Mouse (Mus musculus): Measurements from ENCODE around the gene Tshr. TPM values are rescaled to one million over a fixed set of nuclear protein-coding genes. Genes with fewer than 3 reads are reported as not detected.
"Not testable (repeated sequence)": the region's sequence is repeated elsewhere in the genome, so short reads cannot be mapped to it uniquely, and the experiment has no call there.

Gene Tshr
- total RNA-seq (2014; fragmentation: Nextera tagmentation) (0.97 TPM in 1 of 2 replicates, not detected in the other), total RNA-seq (2017) (0.30 and 1.6 TPM in 2 replicates)

DNA sequence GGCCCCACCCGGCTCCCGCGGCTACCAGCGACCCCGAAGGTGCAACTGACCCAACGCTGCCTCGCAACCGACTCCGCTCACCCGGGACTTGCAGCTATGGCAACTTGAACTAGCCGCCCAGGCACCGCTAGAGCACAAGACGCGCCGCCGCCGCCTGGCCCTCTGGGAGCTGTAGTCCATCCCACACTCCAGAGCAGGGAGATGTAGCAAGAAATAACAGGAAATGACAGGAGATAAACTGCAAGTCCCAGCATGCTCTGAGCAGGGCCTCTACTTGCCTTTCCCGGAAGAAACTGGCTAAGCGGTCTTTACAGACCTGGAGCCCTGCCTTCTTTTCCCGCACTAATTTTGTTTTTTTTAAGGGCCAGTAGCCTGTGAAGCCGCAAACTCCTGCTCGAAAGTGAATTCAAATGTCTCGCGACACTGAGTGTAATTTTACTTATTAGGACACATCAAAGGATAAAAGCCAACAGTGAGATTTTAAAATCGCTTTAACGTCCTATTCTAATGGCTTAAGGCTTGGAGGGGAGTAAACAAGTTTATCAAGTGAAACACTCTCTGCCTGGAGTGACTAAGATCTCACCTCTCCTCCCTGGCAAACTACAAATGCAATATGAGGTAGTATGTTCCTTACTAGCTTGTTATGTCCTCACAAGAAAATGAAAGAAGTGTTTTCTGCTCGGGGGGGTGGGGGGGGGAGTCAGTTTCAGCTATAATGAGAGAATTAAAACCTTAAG lies at the start of gene Tshr, which contains the start of gene Cep128:
Tshr (plus strand) TSS at position 283 of the 737 bp plus-strand sequence.
Cep128 (minus strand) TSS at position 129 of the 737 bp plus-strand sequence.
- peak; percentile 93 for ATAC-seq (replicated peaks; ENCODE audit: poor library complexity, severe bottlenecking)

DNA sequence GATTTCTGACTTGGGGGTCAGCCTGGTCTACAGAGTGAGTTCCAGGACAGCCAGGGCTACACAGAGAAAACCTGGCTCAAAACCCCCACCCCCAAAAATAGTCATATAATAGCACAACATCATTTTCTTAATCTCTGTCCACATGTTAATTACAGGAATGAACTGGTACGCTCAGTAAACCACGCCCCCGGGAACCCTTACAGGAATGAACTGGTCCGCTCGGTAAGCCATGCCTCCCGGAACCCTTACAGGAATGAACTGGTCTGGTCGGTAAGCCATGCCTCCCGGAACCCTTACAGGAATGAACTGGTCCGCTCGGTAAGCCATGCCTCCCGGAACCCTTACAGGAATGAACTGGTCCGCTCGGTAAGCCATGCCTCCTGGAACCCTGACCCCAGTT lies 45.7 kb upstream of the Tshr start:
- not testable (repeated sequence) for ATAC-seq (replicated peaks; ENCODE audit: poor library complexity, severe bottlenecking)

DNA sequence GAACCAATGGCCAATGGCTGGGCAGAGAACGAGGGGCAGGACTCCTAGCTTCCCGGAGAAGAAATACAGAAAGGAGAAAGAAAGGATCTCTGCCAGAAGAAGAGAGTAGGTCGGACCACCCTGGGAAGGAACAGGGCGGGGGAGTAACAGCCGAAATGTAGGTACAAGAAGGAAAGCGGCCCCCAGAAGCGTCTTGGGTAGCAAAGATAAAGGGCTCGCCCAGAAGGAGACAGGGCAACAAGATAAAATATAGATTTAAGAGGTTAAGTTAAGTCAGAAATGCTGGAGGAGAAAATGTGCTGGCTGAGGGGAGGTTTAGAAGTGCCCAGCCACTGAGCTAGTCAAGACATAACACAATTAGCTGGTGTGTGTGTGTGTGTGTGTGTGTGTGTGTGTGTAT lies 30.6 kb upstream of the Tshr start:
- no peak for ATAC-seq (replicated peaks; ENCODE audit: poor library complexity, severe bottlenecking)

DNA sequence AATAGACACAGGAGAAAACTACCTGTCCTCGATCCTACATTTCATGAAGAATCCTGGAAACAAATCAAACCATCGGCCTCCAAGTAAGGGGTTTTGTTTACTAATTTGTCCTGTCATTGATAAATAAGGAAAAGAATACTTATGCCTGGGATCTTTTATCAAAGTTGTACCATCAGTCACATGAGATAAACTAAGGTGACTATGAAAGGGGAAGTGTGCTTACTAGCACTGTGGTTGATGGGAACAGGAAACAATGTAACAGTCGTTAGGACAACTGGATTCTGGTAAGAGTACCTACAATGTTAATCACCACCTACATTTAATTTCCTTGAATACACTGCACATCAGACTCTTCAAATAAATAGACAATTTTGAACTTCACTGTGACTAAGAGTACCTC lies 15.2 kb upstream of the Tshr start:
- ATAC-seq (replicated peaks; ENCODE audit: poor library complexity, severe bottlenecking), result peak; percentile 83

- ATAC-seq (replicated peaks; ENCODE audit: poor library complexity, severe bottlenecking), result peak; percentile 86
Observed at GRCm38 (mm10) chr12:91383516-91384264, 673 bp upstream of the Tshr start.

- peak; percentile 95 for ATAC-seq (replicated peaks; ENCODE audit: poor library complexity, severe bottlenecking)
Observed at GRCm38 (mm10) chr12:91400232-91401048, 16.1 kb downstream of the Tshr start.

GRCm38 (mm10) chr12:91401049-91401352 lies 16.6 kb downstream of the Tshr start:
- ATAC-seq (replicated peaks; ENCODE audit: poor library complexity, severe bottlenecking), result no peak; the same call in 1 of the 2 replicates

GRCm38 (mm10) chr12:91410306-91410705 lies 25.9 kb downstream of the Tshr start:
- ATAC-seq (replicated peaks; ENCODE audit: poor library complexity, severe bottlenecking), result peak; percentile 42; the same call in 1 of the 2 replicates

DNA sequence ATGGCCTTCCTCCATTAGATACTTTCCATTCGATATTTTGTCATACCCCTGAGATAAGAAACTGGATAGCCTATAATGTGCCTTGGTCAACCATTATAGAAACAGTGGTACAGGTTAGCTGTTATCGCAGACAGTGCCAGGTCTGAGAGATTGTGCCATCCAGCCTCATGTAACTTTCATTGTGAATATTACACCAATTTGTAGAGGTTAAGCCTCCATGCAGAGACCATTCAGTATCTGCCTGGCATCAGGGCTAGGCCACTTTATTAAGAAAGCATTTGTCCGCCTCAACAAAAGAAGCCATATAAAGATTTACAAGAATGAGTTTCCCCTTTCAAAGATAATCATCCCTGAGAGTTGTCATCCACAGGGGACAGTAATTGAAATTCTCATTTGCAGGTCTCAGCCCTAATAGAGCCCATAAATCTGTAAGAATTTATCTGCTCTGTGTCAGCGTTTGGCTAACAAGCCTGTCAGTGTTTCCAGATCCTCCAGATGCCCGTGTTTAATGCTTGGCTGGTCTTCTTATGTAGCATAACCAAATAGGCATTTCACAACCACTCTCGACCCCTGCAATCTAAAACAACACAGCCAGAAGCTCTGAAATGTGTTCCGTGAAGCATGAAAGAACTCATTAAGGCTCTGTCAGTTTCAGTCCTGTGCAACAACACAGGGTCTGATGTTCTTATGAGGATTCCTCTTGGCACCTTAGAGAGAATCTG lies 28.3 kb downstream of the Tshr start:
- no peak for ATAC-seq (replicated peaks; ENCODE audit: poor library complexity, severe bottlenecking)

DNA sequence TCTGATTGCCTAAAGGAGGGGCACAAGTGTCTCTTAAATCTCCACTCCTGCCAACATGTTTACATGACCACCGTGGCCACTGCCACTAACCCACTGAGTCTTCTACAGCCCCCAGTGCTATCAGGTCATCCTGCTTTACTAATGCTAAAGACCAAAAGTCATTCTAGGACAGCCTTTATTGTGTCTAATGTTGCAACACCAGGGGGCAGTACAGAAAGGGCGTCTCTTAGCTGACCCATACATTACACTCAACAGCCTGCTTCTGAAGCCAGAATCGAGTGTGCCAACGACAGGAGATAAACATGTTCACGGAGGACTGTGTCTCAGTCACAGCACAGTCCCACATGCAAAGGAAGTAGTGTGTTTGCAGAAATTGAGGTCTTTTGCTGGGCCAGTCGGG lies 30.7 kb downstream of the Tshr start:
- ATAC-seq (replicated peaks; ENCODE audit: poor library complexity, severe bottlenecking), result no peak

DNA sequence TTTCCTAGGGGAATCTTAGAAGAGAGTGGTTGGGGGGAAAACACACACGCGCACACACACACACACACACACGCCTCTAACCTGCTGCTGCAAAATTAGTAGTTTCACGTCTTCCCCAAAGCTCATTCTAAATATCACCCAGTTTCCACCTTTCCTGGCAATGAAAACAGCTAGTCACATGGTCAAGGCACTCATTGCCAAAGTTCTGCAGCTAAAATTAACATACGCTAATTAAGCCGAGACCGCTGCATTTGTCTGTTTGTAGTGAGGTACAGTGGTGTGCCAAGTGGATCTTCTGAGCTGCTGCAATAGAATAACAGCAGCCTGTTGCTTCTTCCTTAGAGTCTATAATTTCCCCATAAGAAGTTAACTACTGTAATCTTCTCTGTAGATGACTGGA lies 32.5 kb downstream of the Tshr start:
- no peak for ATAC-seq (replicated peaks; ENCODE audit: poor library complexity, severe bottlenecking)

GRCm38 (mm10) chr12:91418791-91419190 lies 34.4 kb downstream of the Tshr start:
- ATAC-seq (replicated peaks; ENCODE audit: poor library complexity, severe bottlenecking), result peak; percentile 86

DNA sequence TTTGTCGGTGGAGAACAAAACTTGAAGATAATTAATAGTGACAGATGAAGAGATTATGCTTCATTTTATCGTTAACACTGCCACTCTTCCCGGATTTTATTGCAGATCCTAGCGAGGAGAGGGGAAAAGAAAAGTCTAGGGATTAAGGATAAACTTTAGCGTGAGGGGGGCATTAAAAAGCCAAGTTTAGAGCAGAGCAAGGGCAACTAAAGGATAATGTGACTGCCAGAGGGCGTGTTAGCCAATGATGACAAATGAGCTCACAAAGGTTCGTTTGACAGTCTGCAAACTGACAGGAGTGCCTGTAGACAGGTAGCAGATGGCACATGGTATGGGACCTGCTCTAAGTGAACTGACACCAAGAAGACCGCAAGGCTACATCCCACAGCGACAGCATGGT lies 36.9 kb downstream of the Tshr start:
- ATAC-seq (replicated peaks; ENCODE audit: poor library complexity, severe bottlenecking), result no peak

DNA sequence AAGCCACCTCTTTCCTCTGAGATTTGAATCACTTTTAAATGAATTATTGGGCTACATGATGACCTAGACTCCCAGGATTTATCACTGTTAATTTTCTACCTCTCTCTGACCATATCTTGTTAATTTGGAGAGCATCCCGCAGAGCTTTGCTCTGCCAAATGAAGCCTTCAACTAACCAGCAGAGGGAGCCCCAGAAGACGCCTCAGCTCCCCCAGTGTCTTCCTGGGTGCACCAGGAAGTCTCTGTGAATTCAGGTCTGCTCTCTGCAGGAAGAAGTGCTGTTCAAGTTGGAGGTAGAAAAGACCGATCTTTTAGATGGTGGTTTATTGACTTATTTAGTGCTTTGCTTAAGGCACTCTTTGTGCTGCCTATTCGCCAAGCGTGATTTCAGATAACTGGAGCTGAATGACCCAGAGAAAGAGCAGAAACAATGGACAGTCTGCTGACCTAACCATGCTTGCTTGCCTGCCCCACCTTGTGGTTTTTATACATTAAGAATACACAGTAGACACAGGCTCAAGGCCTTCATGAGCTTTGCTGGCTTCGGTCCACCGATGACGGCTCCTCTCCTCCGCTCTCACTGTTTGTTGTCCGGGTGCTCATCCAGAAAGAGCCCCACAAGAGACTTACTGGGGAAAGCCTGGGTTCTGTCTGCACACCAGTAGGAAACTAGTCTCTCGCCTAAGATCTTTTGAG lies 38.9 kb downstream of the Tshr start:
- peak; percentile 87 for ATAC-seq (replicated peaks; ENCODE audit: poor library complexity, severe bottlenecking)

GRCm38 (mm10) chr12:91426499-91426898 lies 42.1 kb downstream of the Tshr start:
- no peak for ATAC-seq (replicated peaks; ENCODE audit: poor library complexity, severe bottlenecking)

- ATAC-seq (replicated peaks; ENCODE audit: poor library complexity, severe bottlenecking), result no peak
Observed at GRCm38 (mm10) chr12:91427129-91427528, 42.8 kb downstream of the Tshr start.

GRCm38 (mm10) chr12:91482195-91482733 lies 97.9 kb downstream of the Tshr start:
- no peak for ATAC-seq (replicated peaks; ENCODE audit: poor library complexity, severe bottlenecking)

- ATAC-seq (replicated peaks; ENCODE audit: poor library complexity, severe bottlenecking), result no peak
Observed at GRCm38 (mm10) chr12:91486342-91486741, 102.0 kb downstream of the Tshr start.

DNA sequence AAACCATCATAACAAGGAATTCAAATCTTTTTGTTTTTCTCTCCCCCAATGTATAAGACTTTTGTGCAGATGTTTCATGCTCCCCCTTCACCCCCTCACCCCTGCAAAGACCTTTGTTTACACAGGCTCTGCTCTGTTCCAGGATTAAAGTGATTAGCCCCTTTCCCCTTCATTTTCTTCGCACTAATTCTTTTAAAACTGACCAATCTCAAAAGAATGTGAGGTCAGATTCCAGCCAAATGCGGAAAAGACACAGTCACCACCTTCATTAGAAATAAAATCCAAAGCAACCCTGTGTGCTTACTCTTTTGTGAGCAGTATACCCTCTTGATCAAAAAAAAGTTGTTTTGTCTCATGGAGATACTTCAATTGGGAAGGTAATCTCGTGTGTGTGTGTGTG lies 104.0 kb downstream of the Tshr start:
- ATAC-seq (replicated peaks; ENCODE audit: poor library complexity, severe bottlenecking), result no peak
